Mouse (Mus musculus) kidney, postnatal 36 days (tissue): ENCODE measurements around the gene Hrh2.

ENCODE experiments used
- DNase-seq, 2 experiments: peaks; one replicate each; pipeline ENCODE4 v3.0.0; 2021 to 2022; ENCODE audit warnings: mixed read lengths in 2 of 2

The Hrh2 gene

GRCm38 (mm10) chr13:54177346-54177745, 14.6 kb upstream of the Hrh2 start:
- no peak for DNase-seq

DNA sequence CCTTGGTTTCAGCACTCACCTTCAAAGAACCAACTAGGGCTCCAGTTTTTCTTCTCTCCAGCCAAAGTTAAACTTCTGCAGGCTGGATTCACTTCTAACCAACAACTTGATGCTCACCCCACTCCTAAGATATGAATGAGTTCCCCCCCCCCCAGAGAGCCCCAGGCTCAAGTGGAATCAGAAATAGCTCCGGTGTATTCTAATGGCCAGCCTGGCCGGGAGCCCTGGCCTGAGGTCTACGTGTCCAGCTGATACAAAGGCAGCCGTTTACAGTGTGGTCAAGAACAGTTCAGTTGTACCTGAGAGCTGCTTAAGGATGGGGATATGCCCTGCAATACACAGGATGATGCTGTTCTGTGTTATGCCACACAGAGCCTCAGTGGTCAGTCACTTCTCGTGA, 13.3 kb upstream of the Hrh2 start:
- no peak for DNase-seq

GRCm38 (mm10) chr13:54179971-54180370, 12.0 kb upstream of the Hrh2 start:
- DNase-seq = no peak

- DNase-seq = no peak
These were observed 11.5 kb upstream of the Hrh2 start for GRCm38 (mm10) chr13:54180461-54180860.

GRCm38 (mm10) chr13:54181318-54181717, 10.6 kb upstream of the Hrh2 start:
- no peak for DNase-seq

DNA sequence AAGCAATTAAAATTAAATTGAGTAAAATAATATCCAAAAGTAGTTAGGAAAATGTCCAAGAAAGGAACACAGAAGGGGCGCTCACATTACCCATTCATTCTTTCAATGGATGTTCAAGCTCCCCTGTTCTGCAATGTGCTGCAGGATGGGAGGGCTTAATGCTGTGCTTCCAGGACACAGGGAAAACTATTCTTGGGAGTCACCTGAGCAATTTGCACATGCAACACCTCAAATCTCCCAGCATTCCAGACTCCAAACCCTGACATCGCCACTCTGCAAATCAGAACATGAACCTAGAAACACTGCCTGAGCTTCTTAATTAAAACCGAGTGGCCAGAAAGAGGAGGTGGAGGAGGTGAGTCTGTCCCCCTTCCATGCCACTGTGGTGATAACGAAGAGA, 10.0 kb upstream of the Hrh2 start:
- no peak for DNase-seq

DNA sequence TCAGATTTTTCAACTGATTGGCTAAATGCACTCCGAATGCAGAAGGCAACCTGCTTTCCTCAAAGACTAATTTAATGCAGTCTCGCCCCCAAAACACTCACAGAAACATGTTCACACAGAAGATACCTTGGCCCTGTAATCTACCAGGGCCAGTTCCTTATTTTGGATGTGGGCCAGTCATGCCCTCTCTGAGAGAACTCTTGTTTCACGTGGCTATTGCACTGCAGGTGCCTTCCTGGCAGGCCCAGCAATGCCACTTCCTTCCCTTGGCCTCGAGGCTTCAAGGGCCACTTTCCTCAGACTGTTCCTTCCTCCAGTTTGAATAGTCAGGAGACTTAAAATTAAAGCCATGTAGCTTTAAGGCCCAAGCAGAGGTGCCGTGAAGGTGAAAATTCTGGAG, 5.5 kb upstream of the Hrh2 start:
- no peak for DNase-seq

- DNase-seq = no peak
These were observed 3.7 kb upstream of the Hrh2 start for GRCm38 (mm10) chr13:54188190-54188706.

DNA sequence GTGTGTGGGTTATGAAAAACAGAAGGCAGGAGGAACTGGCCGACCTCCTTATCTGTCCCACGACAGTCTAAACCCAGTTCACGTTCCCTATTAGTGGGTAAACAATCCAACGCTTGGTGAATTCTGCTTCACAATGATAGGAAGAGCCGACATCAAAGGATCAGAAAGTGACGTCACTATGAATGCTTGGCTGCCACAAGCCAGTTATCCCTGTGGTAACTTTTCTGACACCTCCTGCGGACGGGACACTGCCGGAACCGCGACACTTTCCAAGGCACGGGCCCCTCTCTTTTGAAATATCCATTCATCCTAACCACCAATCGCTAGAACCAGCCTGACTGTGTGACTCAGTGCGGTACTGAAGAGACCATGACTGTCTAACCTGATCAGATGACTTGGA, 2.0 kb upstream of the Hrh2 start:
- no peak for DNase-seq

GRCm38 (mm10) chr13:54191181-54191580, 748 bp upstream of the Hrh2 start:
- DNase-seq = no peak

- no peak for DNase-seq
These were observed 1.7 kb downstream of the Hrh2 start for GRCm38 (mm10) chr13:54193580-54193979.

GRCm38 (mm10) chr13:54199000-54199399, 7.1 kb downstream of the Hrh2 start:
- DNase-seq = no peak

- no peak for DNase-seq
These were observed 10.5 kb downstream of the Hrh2 start for GRCm38 (mm10) chr13:54202458-54202857.

GRCm38 (mm10) chr13:54203419-54203818, 11.5 kb downstream of the Hrh2 start:
- no peak for DNase-seq

DNA sequence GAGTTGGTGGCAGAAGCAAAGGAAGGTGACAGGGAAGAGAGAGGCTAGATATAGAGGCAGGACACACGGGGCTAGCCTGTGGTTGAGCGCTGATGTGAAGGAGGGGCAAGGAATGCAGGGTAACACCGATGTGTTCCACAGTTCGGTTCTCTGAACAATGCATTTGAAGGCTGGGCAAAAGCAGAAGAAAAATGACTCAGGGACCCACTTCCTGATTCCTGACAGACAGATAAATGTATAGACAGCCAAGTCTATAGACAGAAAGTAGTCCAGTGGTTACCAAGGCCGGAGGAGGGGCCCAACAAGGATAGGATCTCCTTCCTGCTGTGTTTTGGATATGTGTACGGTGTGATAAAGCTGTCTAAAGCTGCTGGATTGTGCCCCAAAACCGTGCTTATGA, 13.3 kb downstream of the Hrh2 start:
- DNase-seq = no peak

DNA sequence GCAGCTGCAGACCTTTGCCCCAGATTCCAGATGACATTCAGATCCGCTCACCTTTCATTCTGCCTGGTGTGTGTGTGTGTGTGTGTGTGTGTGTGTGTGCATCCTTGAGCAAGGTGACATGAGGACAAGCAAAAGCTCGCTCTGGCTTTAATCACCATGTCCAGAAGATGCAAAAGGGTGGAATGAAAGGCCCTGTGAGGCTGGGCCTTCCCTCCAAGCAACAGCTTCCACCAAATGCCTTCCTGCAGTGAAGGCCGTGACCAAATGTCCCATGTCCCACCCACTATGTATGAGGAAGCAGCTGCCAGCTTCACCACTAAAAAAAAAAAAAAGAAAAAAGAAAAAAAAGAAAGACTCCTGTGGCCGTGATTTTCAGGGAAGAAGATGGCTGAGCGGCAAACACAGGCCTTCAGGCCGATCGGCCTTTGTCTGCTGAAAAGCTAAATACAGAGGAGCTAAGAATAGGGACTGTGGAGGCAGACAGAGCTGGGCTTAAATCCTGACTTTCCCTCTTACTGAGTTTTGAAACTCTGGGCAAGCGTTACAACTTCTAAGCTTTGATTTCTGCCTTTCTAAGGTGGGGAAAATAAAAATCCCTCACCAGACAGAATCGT, 14.3 kb downstream of the Hrh2 start:
- no peak for DNase-seq

GRCm38 (mm10) chr13:54209476-54210253, 17.7 kb downstream of the Hrh2 start:
- no peak for DNase-seq

- DNase-seq = peak in 1 of 2 experiments; percentile 20
These were observed 19.9 kb downstream of the Hrh2 start for GRCm38 (mm10) chr13:54211528-54212488.

DNA sequence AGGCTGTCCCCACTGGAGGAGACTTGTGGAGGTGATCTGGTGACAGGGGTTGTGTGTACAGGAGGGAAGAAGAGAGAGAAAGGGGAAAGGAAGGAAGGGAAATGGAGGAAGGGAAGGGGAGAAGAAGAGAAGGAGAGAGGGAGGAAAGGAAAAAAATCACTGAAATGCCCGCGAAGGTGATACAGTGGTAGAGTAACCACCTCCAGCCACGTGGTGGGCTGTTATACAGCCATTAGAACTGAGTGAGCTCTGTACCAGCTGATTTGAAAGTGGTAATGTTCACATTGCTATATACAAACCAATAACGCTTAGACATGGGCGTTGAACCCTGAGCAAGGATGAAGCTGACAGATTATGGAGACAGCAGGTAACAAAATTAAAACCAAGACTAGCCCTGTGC, 20.6 kb downstream of the Hrh2 start:
- no peak for DNase-seq

GRCm38 (mm10) chr13:54215266-54215665, 23.3 kb downstream of the Hrh2 start:
- DNase-seq = no peak

- DNase-seq = no peak
These were observed 23.9 kb downstream of the Hrh2 start for GRCm38 (mm10) chr13:54215777-54216316.

- no peak for DNase-seq
These were observed 26.4 kb downstream of the Hrh2 start for GRCm38 (mm10) chr13:54218341-54218740.

- DNase-seq = no peak
These were observed 29.8 kb downstream of the Hrh2 start for GRCm38 (mm10) chr13:54221631-54222179.
